Mouse (Mus musculus): ENCODE results near the gene Cldn5.
A peak's percentile ranks its signal among the peaks of the same experiment; 100 is the strongest.

Cldn5 gene

DNA sequence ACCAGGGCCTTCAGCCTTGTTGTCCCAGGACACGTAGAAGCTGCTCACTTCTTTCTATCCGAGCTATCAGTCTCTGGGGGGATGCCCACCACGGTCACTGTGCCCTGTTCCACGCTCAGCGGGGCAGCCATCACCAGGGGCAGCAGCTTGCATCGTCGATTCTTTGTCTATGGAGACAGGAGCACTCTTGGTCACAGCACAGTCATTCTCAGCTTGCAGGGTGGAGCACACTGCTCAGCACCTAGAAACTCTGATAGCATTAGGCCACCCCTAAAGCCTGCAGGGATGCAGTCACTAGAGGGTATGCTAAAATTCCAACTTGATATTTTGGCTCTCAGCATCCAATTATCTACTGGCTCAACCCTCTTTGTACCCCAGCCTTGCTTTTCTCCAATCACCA is 8.4 kb downstream of the Cldn5 start:
- no peak for DNase-seq (ENCODE audit: low spot score in 2 of 2)

DNA sequence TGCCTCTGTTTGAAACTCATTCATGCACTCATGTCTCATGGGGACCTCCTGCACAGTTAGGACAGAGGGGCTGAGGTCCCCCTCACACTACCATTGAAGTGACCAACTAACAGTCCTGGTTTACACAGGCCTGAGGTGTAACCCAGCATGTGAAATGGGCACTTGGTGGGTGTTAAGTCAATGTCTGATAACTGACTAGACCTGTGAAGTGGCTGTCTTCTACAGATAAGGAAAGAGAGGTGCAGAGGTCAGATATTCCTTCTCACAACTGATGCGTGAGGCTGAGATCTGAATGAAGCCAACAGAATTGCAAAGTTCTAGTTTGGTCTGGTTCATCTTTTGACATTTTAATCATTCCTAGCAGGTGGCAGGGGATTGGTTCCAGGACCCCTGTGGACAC is 8.8 kb downstream of the Cldn5 start:
- DNase-seq (ENCODE audit: low spot score in 2 of 2): no peak

DNA sequence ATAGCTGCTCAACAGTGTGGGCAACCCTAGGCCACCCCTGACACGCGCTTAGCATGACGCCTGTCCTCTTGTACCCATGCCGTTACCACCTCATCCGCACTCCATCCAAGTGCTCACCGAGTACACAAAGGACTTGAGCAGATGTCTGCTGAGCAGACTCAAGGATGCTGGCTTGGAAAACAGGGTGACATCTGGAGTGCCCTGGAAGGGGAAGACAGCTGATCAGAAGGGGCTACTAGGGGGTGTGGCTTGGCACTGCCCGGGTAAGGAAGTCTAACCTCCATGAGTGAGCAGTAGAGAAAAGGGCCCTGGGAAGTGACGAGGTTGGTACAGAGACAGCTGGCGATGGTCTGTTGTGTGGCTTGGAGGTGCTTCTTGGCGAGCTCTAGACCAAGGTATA is 10.0 kb downstream of the Cldn5 start:
- no peak for DNase-seq (ENCODE audit: low spot score in 2 of 2)

DNA sequence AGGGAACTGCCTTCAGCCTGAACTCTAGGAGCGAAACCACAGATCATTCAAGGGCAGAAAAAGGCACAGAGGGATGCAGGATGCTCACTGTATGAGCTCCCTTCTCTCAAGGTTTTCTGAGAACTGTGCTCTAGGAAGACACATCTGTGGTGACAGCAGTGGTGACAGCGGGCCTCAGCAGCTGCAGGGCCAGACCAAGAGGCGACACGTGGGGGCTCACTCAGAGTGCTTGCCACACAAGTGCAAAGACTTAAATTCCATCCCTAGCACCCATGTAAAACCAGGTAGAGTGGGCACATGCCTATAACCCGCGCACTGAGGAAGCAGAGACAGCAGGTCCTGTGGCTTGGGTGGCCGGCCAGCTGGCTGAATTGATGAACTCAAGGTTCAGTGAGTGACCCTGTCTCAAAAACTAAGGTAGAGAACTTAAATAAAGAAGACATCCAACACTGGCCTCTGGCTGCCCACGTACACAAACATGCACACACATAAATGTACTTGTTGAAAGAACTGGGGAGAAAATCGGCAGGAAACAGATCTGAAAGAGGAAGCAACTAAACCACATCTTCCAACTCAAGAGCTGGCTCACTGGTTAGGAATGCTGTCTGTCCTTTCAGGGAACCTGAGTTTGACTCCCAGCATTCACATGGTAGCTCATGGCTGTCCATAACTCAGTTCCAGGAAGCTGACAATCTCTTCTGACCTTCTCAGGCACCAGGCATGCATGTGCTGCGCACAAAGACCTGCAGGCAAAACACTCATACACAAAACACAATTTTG is 12.2 kb downstream of the Cldn5 start:
- DNase-seq (ENCODE audit: low spot score in 2 of 2): no peak

DNA sequence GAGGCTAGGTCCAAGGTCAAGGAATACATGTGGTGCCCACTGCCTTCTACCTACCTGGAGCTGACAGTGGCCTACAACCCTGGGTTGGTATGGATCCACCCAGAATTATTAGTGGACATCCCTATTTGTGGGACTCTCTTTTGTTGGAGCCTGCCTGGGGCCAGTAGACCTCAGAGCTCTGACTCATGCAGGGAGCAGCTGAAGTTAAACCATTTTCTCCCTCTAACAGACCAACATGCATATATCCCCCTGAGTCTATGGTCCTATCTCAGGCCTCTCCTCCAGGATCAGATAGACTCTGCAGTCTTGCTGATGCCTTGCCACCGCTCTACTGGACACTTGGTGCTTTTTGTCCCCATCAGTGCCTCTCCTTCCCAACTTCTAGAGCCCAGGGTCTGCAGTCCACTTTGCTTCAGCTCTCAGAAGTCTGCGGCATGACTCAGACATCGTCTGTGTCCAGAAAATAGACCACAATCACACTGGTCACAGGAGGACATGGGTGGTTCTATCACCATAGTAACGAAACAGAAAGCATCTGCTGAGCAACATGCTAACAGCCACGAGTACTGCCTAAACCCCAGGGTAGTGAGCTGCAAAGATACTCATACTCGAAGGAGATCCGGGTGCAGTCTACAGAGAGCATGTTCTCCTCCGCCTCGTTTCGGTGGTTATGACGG is 18.7 kb downstream of the Cldn5 start:
- no peak for DNase-seq (ENCODE audit: low spot score in 2 of 2)

DNA sequence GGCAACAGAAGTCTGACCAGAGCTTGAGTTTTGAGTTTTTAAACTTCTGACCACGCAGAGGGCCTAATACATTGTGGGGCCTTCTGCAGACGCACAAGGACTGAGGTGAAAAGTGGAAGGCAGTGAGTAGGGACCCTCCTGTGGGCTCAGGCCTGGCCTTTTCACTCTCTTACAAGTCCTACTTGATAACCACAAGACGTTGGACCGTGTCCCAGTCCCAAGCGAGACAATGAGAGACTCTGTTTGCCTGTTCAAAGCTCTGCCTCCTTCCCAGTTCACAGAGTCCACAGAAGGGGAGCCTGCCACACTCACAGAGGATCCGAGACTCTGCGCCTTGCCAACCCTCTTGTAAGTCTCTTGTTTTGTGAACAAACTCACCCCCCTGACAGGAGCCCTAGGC is 20.0 kb downstream of the Cldn5 start:
- DNase-seq (ENCODE audit: low spot score in 2 of 2): no peak

DNA sequence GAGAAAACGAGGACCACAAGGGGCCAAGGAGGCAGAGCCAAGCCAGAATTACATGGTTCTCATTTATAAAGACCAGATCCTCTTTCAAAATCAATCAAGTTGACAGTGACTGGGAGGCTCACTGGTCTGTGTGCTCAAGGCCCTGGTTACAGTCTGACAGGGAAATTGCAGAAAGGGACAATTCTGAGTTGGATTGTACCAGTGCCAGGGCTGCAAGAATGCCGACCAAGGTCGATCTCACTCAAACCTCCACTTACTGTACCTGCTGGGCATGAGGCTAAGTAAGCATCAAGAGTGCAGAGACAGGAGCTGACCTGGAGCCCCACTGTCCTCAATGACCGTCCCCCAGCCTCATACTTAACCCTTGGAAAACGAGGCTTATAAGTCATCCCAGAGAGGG is 21.5 kb downstream of the Cldn5 start:
- DNase-seq (ENCODE audit: low spot score in 2 of 2): no peak

DNA sequence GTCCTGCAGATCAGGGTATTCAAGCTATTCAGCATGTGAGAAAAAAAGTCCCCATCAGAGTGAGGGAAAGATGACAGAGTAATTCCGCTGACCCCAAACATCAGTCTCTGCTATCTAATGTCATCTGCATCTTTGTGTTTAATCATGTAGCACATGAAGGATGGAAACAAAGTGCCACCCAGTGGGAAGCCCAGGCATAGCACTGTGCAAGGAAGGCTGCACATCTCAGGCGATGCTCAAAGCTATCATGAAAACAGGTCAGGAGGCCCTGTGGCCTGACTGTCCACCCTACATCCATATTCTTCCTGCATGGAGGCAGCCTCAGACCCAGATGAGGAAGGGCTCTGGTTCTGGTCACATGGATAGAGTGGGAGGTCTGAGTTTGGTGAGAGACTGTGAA is 22.2 kb downstream of the Cldn5 start:
- peak; percentile 33 to 52 for DNase-seq (ENCODE audit: low spot score in 2 of 2)

DNA sequence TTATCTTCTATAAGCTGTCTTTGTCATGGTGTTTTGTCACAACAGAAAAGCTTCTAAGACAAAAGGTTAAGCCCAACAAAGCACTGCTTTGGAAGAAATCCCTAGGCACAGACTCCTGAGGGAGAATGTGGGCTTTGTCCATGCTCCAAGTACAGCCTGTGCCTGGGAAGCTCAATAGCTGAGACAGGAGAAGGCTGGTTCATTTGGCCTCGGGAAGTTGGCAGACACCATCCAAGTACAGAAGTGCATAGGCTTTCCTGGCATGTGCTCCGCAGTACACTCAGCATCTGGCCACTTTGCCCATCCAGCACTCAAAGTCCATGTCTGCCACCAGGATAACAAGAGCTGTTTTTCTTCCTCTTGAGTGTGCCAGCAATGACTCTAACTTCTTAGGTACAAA is 29.1 kb downstream of the Cldn5 start:
- DNase-seq (ENCODE audit: low spot score in 2 of 2): no peak

DNA sequence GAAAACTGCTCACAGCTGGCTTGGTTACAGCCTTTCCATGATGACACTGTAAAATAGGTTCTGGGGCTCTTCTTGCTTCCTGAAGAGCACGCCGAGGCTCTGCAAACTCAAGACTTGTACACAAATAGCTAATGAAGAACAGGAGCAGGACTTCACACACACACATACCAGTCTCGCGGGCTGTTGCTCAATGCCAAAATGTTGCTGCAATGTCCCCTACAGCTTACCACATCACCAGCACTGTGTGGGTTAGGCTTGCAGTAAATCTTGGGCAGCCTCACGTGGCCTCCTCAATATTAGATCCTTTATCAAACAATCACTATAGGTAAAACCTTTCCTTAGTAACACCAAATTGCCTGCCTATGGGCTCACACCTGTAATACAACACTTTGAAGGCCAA is 32.4 kb downstream of the Cldn5 start:
- DNase-seq (ENCODE audit: low spot score in 2 of 2): peak in 1 of 2 experiments; percentile 16

DNA sequence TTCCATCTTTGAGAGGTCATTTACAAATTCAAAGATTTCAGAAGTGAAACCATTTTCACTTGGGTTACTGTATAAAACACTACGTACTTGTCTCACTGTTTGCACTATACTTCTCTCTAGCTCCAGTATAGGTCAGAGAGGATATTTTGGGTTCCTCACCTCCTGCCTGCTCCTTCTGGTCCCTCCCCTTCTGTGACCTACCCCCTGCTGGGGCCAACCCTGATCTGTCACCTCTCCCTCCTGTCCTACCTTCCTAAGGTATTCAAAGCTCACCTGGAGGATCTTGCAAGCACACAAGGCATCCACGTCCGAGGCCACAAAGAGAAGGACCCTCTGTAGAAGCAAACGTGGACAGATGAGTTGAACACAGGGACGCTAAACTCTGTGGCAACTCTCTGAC is 34.4 kb downstream of the Cldn5 start:
- DNase-seq (ENCODE audit: low spot score in 2 of 2): no peak

DNA sequence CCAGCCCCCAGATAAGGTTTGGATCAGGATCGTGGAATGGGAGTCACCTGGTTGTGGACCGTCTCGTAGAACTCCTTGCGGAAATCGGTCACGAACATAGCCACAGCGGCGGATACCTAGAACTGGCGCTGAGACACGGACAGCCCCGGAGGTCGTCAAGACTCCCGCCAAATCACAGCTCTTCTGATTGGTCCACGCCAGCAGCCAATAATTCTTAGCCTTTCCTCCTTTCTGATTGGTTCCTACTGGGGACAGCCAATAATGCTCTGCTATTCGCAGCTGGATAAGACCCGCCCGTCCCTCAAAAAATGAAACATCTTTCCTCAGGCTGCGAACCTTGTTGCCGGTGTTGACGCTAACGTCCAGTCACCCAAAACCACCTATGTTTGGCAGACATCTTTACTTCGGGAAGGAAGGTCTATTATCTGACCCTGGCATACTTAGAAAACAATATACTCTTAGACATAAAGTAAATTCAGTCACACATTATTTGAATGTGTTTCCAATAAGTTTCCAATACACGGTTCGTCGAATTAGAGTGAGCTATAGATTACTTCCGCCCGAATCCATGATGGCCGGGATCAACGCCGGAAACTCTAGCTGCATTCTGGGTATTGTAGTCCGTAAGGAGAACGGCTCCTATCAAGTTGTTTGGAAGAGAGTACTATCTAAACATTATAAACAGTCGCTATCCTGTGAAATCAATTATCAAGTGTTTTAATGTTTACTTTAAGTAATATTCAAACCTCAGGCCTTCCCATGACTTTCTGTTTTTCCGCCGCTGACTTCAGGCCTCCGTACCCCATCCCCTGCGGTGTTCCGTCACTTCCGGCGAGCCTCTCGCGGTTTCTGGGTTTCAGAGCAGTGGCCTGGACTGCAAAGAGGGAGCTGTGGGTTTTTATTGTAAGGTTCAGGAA is 35.1 kb downstream of the Cldn5 start, which contains the start of the genes Ufd1 and Cdc45:
TSS of gene Ufd1 (plus strand) at position 312 of the 917 bp plus-strand sequence.
TSS of gene Cdc45 (minus strand) at position 520 of the 917 bp plus-strand sequence.
- DNase-seq (ENCODE audit: low spot score in 2 of 2): peak; percentile 87 to 90

DNA sequence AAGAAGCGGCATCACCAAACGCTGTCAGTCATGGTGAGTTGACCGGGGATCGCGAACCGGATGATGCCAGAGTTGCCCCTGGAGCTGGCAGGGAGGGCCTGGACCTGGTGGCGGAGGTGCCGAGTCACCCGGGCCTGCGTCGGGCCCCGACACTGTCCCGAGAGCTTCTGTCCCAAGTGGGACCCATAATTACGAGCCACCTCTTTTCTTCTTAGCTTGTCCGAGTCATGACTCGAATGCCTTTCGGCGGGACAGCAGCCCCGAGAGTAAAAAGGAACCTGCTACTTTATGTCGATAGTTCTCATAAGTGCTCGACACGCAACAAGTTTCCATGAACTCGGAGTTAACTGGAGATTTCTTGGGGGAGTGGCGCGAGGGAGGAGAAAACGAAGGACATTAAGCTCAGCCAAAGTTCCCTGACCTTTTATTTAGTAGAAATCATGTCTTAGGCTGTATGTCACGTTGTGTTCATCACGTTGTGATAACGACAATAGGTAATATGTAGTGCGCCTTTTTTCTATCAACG is 35.8 kb downstream of the Cldn5 start:
- no peak for DNase-seq (ENCODE audit: low spot score in 2 of 2)

DNA sequence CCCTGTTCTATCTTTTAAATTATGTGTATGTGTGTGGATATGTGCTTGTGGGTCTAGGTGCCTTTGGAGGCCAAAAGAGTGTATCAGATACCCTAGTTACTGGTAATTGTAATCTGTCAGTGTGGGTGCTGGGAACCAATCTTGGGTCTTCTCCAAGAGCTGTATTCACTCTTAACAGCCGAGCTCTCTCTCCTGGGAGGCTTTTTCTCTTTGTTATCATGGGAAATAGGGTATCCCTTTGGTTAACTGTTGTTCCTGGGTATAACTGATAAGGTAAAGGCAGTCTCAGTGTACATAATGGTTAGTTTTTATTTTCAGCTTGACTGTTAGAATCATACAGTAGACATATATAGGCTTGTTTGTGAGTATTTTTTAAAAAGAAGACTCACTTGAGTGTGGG is 45.7 kb downstream of the Cldn5 start:
- DNase-seq (ENCODE audit: low spot score in 2 of 2): no peak

DNA sequence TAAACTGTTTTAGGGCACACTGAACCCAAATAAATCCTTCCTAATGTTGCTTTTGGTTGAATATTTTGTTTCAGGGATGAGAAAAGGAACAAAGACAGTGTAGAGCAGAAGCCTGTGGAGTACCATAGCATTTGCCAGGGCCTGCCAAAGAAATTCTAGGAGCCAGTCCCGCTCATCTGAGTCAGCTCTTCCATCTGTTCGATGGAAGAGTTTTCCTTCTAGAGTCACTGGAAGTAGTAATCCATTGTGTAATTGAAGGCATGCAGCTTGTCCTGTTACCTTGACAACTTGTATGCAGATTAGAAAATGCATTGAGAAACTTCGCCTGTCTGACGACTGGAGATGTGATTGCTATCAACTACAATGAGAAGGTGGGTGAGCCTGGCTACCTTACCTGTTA is 46.3 kb downstream of the Cldn5 start:
- no peak for DNase-seq (ENCODE audit: low spot score in 2 of 2)
